Mouse (Mus musculus) heart, postnatal 25 days (tissue): Measurements from ENCODE around the gene Lgals4. TPM values are rescaled to one million over a fixed set of nuclear protein-coding genes. Genes with fewer than 3 reads are reported as not detected.
A peak's percentile ranks its signal among the peaks of the same experiment; 100 is the strongest.

Source experiments
- DNase-seq: peaks from one replicate; pipeline ENCODE4 v3.0.0; 2022; ENCODE audit warnings: low spot score
- intact Hi-C: fragments of 180-260 bp; cut with DNase I; formaldehyde crosslinking; loops from one replicate; pipeline ENCODE4 v1.15.1; 2025
- total RNA-seq, 2 experiments: library from RNA; stranded (reverse); gene quantifications; 2 replicates each; pipeline ENCODE4 v1.2.3; 2021

The Lgals4 gene
- total RNA-seq, 2 experiments from 2014 or later, result 28.9 to 30.7 TPM

DNA sequence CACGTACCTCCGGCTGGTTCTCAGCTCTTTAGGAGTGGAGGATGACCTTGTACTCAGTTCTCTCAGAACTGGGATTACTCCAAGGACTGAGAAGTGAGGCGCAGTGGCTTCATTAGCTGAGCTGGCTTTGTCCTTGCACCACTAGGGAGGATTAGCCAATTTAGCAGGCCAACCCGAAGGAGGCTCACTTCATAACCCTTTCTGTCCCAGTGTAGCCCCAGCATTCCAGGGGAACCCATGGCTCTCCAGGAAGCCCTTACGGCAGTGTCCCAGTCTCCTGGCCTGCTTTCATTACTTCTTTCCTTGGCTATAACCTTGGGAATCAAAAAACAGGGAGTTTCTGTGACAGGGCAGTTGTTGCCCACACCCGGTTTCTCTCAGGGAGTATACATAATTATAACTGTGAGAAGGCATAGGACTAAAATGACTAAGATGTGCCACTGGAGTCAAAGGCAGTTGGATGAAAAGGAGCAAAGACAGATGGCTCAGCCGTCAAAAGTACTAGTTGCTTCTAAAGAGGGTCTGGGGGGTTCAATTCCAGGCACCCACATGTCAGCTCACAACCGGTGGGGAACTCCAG lies 25.9 kb upstream of the Lgals4 start:
- no peak for DNase-seq
- intact Hi-C loops, result no loop called here

DNA sequence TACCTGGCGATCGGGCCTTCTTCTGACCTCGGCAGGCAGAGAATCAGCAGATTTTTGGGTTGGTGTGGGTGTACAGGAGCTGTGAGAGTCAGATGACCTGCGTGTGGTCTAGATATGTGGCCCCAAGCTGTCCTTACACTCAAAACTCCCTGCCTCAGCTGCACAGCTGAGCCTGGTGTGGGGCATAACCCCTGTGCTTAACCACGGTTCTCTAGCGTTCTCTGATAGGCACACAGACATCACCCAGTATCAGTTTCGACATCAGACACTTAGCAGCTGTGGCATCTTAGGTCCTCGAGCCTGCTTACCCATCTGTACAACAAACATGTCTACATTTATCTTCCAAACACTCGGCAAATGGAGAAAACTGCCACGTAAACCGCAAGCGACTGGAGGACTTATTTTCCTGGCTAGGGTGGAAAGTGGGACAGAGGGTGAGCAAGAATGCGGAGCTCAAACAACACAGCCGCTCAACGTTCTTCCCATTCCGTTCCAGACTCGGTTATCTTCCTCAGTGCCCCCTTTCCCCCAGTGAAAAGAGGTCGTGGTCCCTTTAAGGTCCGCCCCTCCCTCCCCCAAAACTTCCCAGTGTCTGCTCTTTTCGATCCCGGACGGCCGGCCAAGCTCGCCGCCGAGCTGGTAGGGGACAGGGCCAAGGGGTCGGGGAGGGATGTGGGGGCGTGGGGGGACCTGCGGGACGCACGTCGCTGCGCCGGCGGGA lies 25.3 kb upstream of the Lgals4 start, which contains the start of gene Hnrnpl:
Gene Hnrnpl (plus strand): TSS at position 321 of the 721 bp plus-strand sequence.
- no peak for DNase-seq
- intact Hi-C loops, result no loop called here

DNA sequence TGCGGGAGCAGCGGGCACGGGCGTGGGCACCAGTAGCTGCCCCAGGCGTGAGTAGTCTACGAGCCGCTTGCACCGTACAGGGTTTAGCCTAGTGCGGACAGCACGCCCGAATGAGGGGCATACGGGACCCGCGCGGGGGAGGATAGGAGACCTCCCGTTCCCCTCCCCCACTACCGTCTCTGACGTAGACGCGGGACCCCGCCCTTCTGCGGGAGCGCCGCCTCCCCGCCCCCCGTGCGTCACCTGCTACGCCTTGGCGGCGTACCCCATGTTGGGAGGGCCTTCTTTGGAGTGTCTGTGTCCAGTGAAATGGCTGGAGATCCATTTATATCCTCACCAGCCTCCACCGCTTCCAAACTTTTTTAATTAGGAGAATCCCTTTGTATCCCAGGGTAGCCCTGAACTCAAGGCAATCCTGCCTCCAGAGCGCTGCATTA lies 24.7 kb upstream of the Lgals4 start:
- intact Hi-C loops, result no loop called here
- peak; percentile 92 for DNase-seq

DNA sequence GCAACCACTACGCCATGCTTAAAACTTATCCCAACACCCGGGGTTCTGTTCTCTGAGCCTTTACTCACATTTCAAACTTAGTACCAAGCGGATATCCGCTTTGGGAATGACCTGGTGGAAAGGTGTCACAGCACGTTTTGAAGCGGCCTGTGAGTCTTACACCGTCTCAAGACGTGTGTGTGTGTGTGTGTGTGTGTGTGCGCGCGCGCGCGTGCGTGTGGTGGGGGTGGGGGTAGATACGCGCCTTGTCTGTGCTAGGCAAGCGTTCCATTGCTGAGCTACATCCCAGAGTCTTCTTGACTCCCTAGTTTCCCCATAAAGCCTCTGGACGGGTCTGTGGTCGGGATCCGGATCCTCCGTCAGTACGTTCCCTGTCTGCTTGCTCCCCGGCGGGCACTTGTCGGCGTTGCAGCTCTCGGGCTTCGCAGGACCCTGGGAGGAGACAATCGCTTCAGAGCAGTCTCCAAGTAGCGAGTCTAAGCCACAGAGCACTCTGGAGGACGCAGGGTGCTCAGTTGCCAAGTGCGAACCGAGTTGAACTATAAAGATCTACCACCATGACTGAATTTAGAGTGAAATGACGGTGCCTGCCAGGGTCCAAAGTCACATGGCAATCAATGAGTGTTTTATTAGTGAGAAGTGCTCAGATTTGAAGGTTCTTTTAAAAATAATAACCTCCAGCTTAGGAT lies 24.1 kb upstream of the Lgals4 start:
- no peak for DNase-seq
- intact Hi-C loops, result loop anchor here (2.0 kb wide), 1 partner anchor 15 kb away; the partner anchor contains the start of gene Ech1

DNA sequence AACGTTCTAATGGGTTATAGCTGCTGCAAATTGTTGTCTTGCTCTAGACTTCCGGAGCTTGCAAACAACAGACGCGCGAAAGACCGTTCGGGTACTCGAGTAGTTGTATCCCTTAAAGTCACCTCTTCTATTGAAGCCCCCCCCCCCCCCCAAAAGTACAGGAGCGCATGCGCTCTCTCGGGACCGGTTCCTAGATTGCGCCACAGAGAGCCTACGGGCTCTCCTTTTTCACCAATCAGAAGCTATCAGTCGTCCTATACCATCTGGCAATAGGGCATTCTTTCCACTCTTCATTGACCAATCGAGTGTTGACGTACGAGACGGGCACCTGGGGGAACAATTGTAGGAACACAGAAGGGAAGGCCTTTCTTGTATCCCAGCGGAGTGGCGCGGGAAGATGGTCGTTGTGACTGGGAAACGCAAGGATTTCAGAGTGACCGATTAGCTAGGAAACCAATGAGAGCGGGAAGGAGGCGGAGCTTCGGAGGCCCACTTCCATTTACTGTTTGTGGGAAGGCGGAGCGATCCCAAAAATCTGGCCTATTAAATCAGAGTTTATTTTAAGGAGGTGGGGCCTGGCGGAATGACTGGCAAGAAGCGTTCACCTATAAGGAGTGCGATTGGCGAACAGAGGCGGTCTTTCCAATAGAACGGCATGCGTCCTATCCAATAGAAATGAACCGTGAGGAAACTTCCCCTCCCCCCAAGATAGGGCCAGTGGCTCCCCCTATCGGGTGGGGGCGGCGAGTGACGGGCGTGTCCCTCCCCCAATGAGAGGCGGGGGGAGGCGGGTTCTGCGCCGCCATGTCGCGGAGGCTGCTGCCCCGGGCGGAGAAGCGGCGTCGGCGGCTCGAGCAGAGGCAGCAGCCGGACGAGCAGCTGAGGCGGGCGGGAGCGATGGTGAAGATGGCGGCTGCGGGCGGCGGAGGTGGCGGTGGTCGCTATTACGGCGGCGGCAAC lies 23.3 kb upstream of the Lgals4 start:
- intact Hi-C loops, result loop anchor here (2.0 kb wide), 1 partner anchor 14 kb away; the partner anchor contains the start of gene Ech1
- peak; percentile 99 for DNase-seq

DNA sequence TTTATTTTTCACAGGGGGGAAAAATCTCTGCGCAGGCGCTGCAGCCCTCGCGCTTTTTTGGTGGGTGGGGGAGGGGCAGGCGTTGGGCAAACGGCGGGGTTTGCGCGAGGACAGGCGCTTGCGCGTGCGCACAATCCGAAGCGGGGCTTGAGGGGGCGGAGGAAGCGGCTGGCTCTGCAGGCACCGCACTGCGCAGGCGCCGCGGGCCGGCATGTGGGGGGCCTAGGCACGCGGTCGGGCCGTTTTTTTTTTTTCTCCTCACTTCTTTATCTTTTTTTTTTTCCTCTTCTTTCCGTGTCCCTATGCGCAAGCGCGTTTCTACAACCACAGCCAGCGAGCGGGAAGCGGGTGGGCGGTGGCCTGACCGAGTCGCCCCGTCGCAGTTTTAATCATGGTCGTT lies 22.4 kb upstream of the Lgals4 start:
- DNase-seq, result peak; percentile 90
- intact Hi-C loops, result loop anchor here (2.0 kb wide), 1 partner anchor 14 kb away; the partner anchor contains the start of gene Ech1

DNA sequence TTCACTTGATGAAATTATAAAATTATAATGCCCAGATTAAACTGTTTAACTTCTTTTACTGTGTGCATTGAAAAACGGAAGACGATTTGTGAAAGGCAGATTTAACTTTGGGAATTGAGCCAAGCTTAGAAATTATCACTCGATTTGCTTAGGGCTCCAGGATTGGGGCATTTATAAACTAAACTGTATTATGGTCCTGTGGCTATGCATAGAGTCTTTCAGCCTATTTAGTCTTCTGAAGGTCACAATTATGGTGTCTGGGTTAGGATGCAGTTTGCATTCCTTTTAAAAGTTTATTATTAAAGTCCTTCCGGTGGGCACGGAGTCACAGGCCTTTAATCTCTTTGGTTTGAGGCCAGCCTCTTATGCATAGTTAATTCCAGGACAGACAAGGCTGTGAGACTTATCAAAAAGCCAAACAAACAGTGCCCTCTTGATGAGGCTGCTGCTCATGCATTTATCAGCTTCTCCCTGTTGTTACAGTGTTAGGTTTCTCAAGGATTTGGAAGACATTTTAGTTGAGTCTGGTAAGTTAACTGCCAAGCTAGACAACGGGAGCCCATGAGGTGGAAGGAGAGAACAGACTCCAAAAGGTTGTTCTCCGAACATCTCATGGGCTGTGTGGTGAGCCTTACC lies 21.9 kb upstream of the Lgals4 start:
- intact Hi-C loops, result loop anchor here (2.0 kb wide), 1 partner anchor 13 kb away; the partner anchor contains the start of gene Ech1
- no peak for DNase-seq

DNA sequence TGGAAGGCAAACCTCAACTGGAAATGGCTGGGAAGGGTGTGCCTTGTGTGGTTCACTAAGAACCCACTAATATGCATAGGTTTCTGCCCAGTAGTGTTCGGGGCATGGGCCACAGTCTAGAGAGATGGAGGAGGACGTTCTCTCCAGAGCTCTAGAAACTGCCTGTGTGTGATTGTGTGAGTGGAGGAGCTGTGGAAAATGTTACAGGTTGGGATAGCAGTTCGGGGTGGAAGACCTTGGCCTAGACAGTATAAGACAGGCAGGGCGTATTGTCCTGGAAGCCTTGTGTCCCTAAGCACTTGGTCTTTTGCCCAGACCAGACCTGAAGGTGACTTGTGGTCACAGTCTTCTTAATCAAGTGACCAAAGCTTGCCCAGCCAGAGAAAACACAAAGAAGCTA lies 21.2 kb upstream of the Lgals4 start:
- intact Hi-C loops, result no loop called here
- DNase-seq, result no peak

DNA sequence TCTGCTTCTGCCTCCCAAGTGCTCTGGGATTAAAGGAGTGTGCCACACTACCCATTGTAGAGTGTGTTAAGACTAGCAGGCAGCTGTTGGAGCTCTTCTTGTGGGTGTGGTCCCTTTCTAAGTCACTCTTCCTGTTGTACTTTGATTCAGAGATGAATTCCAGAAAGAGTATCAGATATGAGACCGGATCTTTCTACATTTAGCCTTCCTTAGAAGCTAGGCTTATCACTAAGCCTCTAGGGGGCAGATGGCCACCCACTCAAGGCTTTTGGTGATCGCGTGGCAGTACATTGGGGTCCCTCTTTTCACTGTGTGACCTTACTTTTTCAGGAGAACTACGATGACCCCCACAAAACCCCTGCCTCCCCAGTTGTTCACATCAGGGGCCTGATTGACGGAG lies 20.7 kb upstream of the Lgals4 start:
- DNase-seq, result no peak
- intact Hi-C loops, result no loop called here

DNA sequence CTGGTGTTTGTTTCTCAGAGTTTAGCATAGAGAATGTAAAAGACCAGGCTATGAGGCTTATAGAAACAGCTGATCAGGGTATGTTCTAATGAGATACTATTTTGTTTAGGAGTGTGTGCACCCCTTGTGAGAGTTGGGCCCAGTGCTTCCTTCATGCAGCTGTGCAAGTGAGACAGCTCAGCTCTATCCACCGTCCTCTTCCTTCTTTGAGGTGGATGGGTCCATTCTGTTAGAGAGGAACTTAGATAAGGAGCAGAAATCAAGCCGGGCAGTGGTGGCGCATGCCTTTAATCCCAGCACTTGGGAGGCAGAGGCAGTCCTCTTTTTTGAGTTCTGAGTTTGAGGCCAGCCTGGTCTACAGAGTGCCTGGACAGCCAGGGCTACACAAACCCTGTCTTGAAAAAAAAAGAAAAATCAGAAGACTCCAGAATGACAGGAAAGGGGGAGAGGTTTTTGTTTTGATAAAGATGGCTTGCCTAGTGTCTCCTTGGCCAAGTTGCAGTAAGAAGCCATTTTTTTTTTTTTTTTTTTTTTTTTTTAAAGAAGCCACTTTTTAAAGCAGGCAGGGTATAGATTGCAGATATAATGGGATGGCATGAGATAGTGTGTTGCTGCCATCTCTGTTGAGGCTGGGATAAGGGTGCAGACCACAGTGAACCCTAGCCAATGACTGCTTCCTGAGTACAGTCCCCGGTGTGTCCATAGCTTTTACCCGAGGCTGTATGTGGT lies 19.2 kb upstream of the Lgals4 start:
- intact Hi-C loops, result no loop called here
- no peak for DNase-seq

DNA sequence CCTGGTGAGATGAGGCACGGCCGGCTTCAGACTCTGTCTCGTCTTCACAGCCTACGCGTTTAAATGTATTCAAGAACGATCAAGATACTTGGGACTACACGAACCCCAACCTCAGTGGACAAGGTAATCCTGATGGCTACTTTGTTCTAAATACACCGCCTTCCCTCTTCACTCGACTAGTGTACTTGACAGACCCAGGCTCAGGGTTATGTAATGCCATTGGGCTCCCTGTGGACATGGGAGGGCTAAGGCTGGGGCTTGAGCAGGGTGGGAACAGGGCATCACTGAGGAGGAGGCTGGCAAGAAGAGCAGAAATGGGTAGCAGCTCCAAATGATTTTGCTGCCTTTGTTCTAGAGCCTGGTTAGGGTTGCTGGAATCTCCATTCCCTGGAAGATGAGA lies 18.4 kb upstream of the Lgals4 start:
- DNase-seq, result no peak
- intact Hi-C loops, result no loop called here

DNA sequence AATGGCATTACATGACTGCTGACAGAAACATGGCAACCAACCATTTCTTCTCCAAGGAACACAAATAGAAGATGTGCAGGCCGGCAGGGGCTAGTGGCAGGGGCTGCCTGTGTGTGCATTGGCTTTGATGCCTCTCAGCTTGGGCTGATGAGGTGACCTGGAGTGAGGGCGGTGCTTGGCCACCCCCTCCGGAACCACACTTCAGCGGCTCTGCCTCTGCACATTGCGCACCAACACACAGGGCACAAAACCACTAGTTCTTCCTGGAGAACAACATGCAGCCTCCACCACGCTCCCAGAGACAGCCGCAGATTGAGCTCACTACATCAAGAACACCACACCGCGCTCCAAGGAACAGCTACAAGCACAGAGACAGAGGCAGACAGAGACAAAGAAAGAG lies 17.5 kb upstream of the Lgals4 start:
- no peak for DNase-seq
- intact Hi-C loops, result no loop called here

DNA sequence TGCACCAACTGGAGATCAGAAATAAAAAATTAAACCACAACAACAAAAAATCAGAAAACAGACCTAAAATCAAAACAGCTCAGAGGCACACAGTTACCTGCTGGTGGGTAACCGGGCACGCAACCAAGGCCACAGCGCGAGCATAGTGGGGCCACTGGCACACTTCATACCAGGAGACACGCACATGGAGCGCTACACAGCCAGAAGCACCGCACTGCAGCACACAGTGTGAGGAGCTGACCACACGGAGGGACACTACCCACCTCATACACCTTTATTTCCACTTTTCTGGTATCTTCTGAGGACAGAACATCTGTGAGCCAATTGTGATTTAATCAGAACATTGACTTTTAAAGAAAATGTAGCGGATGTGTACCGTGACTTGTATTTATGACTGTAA lies 16.7 kb upstream of the Lgals4 start:
- intact Hi-C loops, result no loop called here
- no peak for DNase-seq

DNA sequence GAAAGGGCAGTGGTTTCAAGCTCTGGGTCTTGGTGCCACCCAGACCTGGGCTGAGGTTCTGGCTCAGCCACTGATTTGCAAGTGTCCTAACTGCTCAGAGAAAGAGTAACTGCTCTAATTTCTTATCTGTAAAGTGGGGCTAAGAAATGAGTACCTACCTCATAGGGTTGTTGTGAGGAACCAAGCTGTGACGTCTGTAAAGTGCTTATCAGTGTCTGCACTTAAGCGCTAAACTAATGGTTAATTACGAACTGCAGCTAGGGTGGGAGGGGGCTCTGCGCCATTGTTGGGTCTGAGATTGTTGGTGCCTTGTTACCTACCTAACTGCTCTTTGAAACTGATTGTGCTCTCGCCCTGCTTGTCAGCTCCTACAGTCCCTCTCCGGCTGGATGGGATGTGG lies 16.1 kb upstream of the Lgals4 start:
- intact Hi-C loops, result no loop called here
- no peak for DNase-seq

DNA sequence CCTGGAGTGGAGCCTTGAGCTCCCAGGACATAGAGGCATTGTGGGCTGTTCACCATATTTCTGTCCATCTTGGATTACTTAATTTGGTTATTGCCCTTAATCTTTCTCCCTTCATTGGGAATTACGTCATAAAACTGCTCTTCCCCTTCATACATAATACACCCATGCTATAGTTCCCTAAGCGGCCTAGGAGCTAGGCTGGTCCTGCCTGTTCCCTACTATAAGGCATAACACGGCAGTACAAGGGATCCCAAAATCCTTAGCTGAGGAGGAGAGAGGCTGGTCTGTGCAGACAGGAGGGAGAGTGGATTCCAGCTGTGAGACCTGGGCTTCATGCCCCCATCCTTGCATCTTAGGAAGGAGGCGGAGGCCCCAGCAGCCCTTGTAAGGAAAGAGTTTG lies 15.7 kb upstream of the Lgals4 start:
- intact Hi-C loops, result no loop called here

DNA sequence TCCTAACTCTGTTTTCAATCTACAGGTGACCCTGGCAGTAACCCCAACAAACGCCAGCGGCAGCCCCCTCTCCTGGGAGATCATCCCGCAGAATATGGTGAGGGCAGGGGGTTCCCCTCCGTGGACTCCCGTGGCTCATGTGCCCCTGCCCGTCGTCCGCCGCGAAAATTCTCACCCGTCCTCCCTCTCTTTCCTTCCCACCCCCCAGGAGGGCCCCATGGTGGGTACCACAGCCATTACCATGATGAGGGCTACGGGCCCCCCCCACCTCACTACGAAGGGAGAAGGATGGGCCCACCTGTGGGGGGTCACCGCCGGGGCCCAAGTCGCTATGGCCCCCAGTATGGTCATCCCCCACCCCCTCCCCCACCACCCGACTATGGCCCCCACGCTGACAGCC lies 15.2 kb upstream of the Lgals4 start:
- intact Hi-C loops, result no loop called here

More for the DNA sequence above, 15.7 kb upstream of the Lgals4 start:
- DNase-seq, result no peak

DNA sequence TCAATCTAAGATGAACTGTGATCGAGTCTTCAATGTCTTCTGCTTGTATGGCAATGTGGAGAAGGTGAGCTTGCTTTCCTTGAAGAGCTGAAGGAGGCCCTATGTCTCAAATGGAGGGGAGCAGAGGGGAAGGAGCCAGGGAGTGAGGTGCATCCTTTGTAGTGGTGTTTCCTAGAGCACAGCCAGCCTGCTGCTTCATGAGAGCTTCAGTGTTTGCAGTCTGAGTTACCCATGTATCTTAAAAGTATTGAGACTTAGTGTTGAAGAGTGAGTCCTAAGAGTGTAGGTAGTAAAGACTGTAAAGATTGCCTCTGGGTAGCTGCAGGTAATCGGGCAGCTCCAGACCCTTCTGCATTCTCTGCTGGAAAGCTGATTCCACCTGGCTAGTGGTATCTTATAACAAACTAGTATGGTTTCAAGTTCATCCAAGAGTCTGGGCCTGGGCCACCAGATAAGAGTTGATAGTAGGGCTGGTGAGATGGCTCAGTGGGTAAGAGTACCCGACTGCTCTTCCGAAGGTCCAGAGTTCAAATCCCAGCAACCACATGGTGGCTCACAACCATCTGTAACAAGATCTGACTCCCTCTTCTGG lies 14.7 kb upstream of the Lgals4 start:
- DNase-seq, result no peak
- intact Hi-C loops, result no loop called here

More for the DNA sequence above, 15.2 kb upstream of the Lgals4 start:
- DNase-seq, result no peak

DNA sequence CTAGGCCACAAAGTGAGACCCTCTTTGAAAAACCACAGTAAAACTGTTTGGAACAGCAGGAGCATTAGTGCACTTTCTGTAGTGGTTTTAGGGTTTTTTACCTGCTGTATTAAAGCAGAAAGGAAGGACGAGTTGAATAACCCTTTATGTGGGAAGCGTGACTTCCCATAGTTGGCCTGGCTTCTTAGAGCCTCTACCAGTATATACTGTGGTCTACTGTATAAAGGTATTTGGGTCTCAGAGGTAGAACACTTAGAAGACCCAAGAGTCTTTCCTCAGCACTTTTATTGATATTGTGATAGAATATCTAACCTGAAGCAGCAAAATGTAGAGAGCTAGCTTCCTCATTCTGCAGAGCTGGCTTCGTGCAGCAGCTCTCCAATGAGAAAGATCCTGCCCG lies 14.1 kb upstream of the Lgals4 start:
- no peak for DNase-seq
- intact Hi-C loops, result no loop called here
